ENCODE assay signal across 11 mouse cellular contexts in the genomic region with DNA sequence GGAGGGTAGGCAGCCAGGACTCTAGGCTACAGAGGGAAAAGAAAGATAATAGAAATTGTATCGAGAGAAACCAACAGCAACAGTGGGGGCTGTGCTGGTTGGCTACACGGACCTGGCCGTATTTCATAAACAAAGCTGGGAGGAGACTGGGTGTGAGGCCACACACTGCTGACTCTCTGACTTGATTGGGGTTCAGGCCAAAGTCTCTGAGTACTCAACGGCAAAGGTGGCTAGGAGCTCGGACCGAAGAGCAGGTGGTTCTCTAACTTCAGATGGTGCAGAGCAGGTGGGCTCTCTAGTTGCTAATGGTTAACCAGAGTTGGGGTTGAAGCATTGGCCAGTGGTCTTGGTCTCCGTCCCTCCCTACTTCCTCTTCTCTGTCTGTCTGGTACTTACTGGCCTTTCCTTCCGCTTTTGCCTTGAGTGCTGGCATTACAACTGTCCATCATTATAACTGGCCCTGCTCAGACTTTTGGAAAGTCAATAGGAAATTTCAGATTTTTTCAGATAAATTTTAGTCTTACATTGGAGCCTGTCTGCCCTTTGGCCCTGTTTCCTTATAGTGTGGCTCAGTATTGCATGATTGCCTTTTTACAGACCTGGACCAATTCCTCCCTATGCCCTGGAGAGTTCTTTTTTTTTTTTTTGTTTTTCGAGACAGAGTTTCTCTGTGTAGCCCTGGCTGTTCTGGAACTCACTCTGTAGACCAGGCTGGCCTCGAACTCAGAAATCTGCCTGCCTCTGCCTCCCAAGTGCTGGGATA. TPM values are rescaled to one million over a fixed set of nuclear protein-coding genes. Genes with fewer than 3 reads are reported as not detected.
DNase-seq lines count a peak whose midpoint lies in the region; ATAC-seq and TF ChIP-seq lines count a peak whose summit lies in the region.
"Had no signal": no experiment of that assay in that cellular context is flagged by ENCODE, and none has a peak within 500 bp of the region (broad histone marks: within the 10 kb centered on the region; RNA-seq: fewer than 3 reads in every experiment).

No protein-coding gene starts in this region.

- no peak overlapping the region for H3K27ac ChIP-seq in stomach, embryonic 15.5 days
- H3K27ac ChIP-seq in stomach, postnatal 0 days (replicated peaks): no peak overlapping the region
- H3K27ac ChIP-seq in intestine, embryonic 16.5 days (ENCODE audit: low read length): peak overlapping the region; percentile 50
- no peak overlapping the region for H3K27ac ChIP-seq in liver, embryonic 14.5 days
- no peak overlapping the region for H3K27ac ChIP-seq in forebrain, postnatal 0 days (ENCODE audit: low read depth, low read length)
- H3K27ac ChIP-seq: neural tube, embryonic 12.5 days had no signal

- H3K27me3 ChIP-seq in stomach, embryonic 15.5 days (replicated peaks): no peaks in the 10 kb centered on the region
- H3K27me3 ChIP-seq in stomach, postnatal 0 days (ENCODE audit: control insufficient read depth, insufficient read depth, low read length): no peaks in the 10 kb centered on the region
- no peaks in the 10 kb centered on the region for H3K27me3 ChIP-seq in intestine, embryonic 16.5 days (replicated peaks; ENCODE audit: control insufficient read depth, insufficient read depth, low read length)
- H3K27me3 ChIP-seq in liver, embryonic 14.5 days (ENCODE audit: control insufficient read depth, insufficient read depth, low read length): no peaks in the 10 kb centered on the region
- no peaks in the 10 kb centered on the region for H3K27me3 ChIP-seq in forebrain, postnatal 0 days (ENCODE audit: insufficient read depth, low read length)
- H3K27me3 ChIP-seq: neural tube, embryonic 12.5 days had no signal

- no peak for DNase-seq in stomach, postnatal 0 days (ENCODE audit: low spot score)
- no peak for DNase-seq in liver, embryonic 14.5 days (ENCODE audit: low read depth in 3 of 3, low spot score in 3 of 3)
- no peak for DNase-seq in cerebellum, postnatal 4 days (ENCODE audit: low spot score in 2 of 2)
- DNase-seq in testis, postnatal 14 days (ENCODE audit: low spot score): no peak
- no peak for DNase-seq in forebrain, postnatal 0 days
- DNase-seq: lung, embryonic 14.5 days; midbrain, embryonic 14.5 days had no signal

- no peak for TF ChIP-seq CTCF in stomach, postnatal 0 days (IDR thresholded peaks at IDR 0.05; ENCODE audit: low read depth)
- TF ChIP-seq CTCF in liver, embryonic 14.5 days (IDR thresholded peaks at IDR 0.05; ENCODE audit: low read depth): no peak
- no peak for TF ChIP-seq CTCF in forebrain, postnatal 0 days (IDR thresholded peaks at IDR 0.05; ENCODE audit: low read depth)

- no peak overlapping the region for H3K4me3 ChIP-seq in stomach, embryonic 15.5 days (replicated peaks)
- no peak overlapping the region for H3K4me3 ChIP-seq in stomach, postnatal 0 days (ENCODE audit: low read depth, low read length)
- H3K4me3 ChIP-seq in intestine, embryonic 16.5 days (ENCODE audit: low read length): peak overlapping the region; percentile 12; the same call in 1 of the 2 replicates
- no peak overlapping the region for H3K4me3 ChIP-seq in liver, embryonic 14.5 days (ENCODE audit: insufficient read depth in 1 of 2, low read depth in 2 of 2, low read length in 2 of 2)
- H3K4me3 ChIP-seq in forebrain, postnatal 0 days (ENCODE audit: low read depth, low read length): no peak overlapping the region
- H3K4me3 ChIP-seq: neural tube, embryonic 12.5 days had no signal

- peak; percentile 43 for ATAC-seq in stomach, embryonic 15.5 days (ENCODE audit: insufficient read depth, low FRiP score, low read depth)
- no peak for ATAC-seq in stomach, postnatal 0 days (ENCODE audit: low FRiP score, low TSS enrichment)
- peak; percentile 91 for ATAC-seq in intestine, embryonic 16.5 days
- ATAC-seq in liver, embryonic 14.5 days (ENCODE audit: insufficient read depth): peak; percentile 33; the same call in 1 of the 2 replicates
- no peak for ATAC-seq in forebrain, postnatal 0 days
- ATAC-seq: hindbrain, embryonic 16.5 days had no signal

- no peaks in the 10 kb centered on the region for H3K4me1 ChIP-seq in stomach, embryonic 15.5 days
- H3K4me1 ChIP-seq in stomach, postnatal 0 days (replicated peaks; ENCODE audit: control insufficient read depth, insufficient read depth): no peaks in the 10 kb centered on the region
- no peaks in the 10 kb centered on the region for H3K4me1 ChIP-seq in intestine, embryonic 16.5 days (ENCODE audit: control insufficient read depth, insufficient read depth, low read length)
- peaks cover 0 to 9% of the 10 kb centered on the region in 2 experiments; a peak in 1 of 4 replicates for H3K4me1 ChIP-seq in liver, embryonic 14.5 days (replicated peaks; ENCODE audit: control insufficient read depth in 2 of 2, insufficient read depth in 2 of 2, low read length in 1 of 2)
- H3K4me1 ChIP-seq in forebrain, postnatal 0 days (ENCODE audit: insufficient read depth): no peaks in the 10 kb centered on the region
- H3K4me1 ChIP-seq: neural tube, embryonic 12.5 days had no signal

- WGBS in stomach, embryonic 15.5 days: 81% methylated on average over 10 of the region's 10 CpGs
- 79% methylated on average over 10 of the region's 10 CpGs for WGBS in stomach, postnatal 0 days
- WGBS in intestine, embryonic 16.5 days: 75% methylated on average over 10 of the region's 10 CpGs
- WGBS in liver, embryonic 14.5 days (ENCODE audit: insufficient replicate concordance): 39% methylated on average over 10 of the region's 10 CpGs
- WGBS in forebrain, postnatal 0 days: 94% methylated on average over 10 of the region's 10 CpGs

- no peak overlapping the region for H3K9ac ChIP-seq in stomach, embryonic 15.5 days
- H3K9ac ChIP-seq in stomach, postnatal 0 days (ENCODE audit: low read length): no peak overlapping the region
- H3K9ac ChIP-seq in intestine, embryonic 16.5 days (ENCODE audit: low read depth, low read length): no peak overlapping the region
- H3K9ac ChIP-seq in liver, embryonic 14.5 days (replicated peaks): no peak overlapping the region
- no peak overlapping the region for H3K9ac ChIP-seq in forebrain, postnatal 0 days
- H3K9ac ChIP-seq: lung, embryonic 14.5 days; neural tube, embryonic 12.5 days had no signal

- H3K36me3 ChIP-seq in stomach, embryonic 15.5 days: no peaks in the 10 kb centered on the region
- no peaks in the 10 kb centered on the region for H3K36me3 ChIP-seq in stomach, postnatal 0 days (ENCODE audit: control insufficient read depth, insufficient read depth, low read length)
- H3K36me3 ChIP-seq in intestine, embryonic 16.5 days (ENCODE audit: control insufficient read depth, insufficient read depth, low read length): peaks cover 3% of the 10 kb centered on the region; the same call in 1 of the 2 replicates
- H3K36me3 ChIP-seq in liver, embryonic 14.5 days (replicated peaks; ENCODE audit: control insufficient read depth, insufficient read depth, low read depth): no peaks in the 10 kb centered on the region
- H3K36me3 ChIP-seq in forebrain, postnatal 0 days (ENCODE audit: insufficient read depth): no peaks in the 10 kb centered on the region
- H3K36me3 ChIP-seq: neural tube, embryonic 12.5 days had no signal

- no peak for TF ChIP-seq EP300 in stomach, postnatal 0 days (optimal IDR thresholded peaks at IDR 0.05)
- TF ChIP-seq EP300 in liver, embryonic 14.5 days (IDR thresholded peaks at IDR 0.05; ENCODE audit: low read depth): no peak

- no peak overlapping the region for H3K4me2 ChIP-seq in stomach, embryonic 15.5 days
- no peak overlapping the region for H3K4me2 ChIP-seq in stomach, postnatal 0 days (replicated peaks; ENCODE audit: low read depth)
- peak overlapping the region; percentile 33; the same call in 1 of the 2 replicates for H3K4me2 ChIP-seq in intestine, embryonic 16.5 days (ENCODE audit: low read depth, low read length)
- H3K4me2 ChIP-seq in liver, embryonic 14.5 days (ENCODE audit: low read depth): peak overlapping the region; percentile 20; the same call in 1 of the 2 replicates
- H3K4me2 ChIP-seq in forebrain, postnatal 0 days (ENCODE audit: low read depth): no peak overlapping the region
- H3K4me2 ChIP-seq: lung, embryonic 14.5 days; neural tube, embryonic 12.5 days had no signal

- no peaks in the 10 kb centered on the region for H3K9me3 ChIP-seq in stomach, embryonic 15.5 days
- H3K9me3 ChIP-seq in stomach, postnatal 0 days (ENCODE audit: control insufficient read depth, low read length): no peaks in the 10 kb centered on the region
- no peaks in the 10 kb centered on the region for H3K9me3 ChIP-seq in intestine, embryonic 16.5 days (ENCODE audit: control insufficient read depth, low read length)
- no peaks in the 10 kb centered on the region for H3K9me3 ChIP-seq in liver, embryonic 14.5 days (ENCODE audit: control insufficient read depth, low read length)
- H3K9me3 ChIP-seq in forebrain, postnatal 0 days (ENCODE audit: low read length): no peaks in the 10 kb centered on the region
- H3K9me3 ChIP-seq: neural tube, embryonic 12.5 days had no signal

RNA-seq across cellular contexts. Expression of a gene that starts 7.4 kb away (rescaled TPM):
- 42.7 and 45.6 TPM in 2 replicates for polyA plus RNA-seq in stomach, embryonic 15.5 days (2015; fragmentation: Nextera tagmentation; extraction: Ambion mirVana)
- polyA plus RNA-seq in stomach, postnatal 0 days (2015; fragmentation: Nextera tagmentation; extraction: Ambion mirVana): 28.0 and 28.1 TPM in 2 replicates
- 70.8 and 71.3 TPM in 2 replicates for polyA plus RNA-seq in intestine, embryonic 16.5 days (2015; fragmentation: Nextera tagmentation; extraction: Ambion mirVana)
- 7.4 and 9.2 TPM in 2 replicates for polyA plus RNA-seq in liver, embryonic 14.5 days (2012; rRNA removed)
- polyA plus RNA-seq in liver, embryonic 14.5 days (2014; fragmentation: Nextera tagmentation; extraction: Ambion mirVana): 22.3 and 24.2 TPM in 2 replicates
- total RNA-seq in forebrain, postnatal 0 days (2014; rRNA removed): 29.1 and 38.2 TPM in 2 replicates
- 30.9 and 34.6 TPM in 2 replicates for polyA plus RNA-seq in forebrain, postnatal 0 days (2015; fragmentation: Nextera tagmentation; extraction: Ambion mirVana)

RNA-seq across cellular contexts. Expression of a gene that starts 26.3 kb away (rescaled TPM):
- polyA plus RNA-seq in stomach, embryonic 15.5 days (2015; fragmentation: Nextera tagmentation; extraction: Ambion mirVana): 72.6 and 85.4 TPM in 2 replicates
- 29.1 and 30.9 TPM in 2 replicates for polyA plus RNA-seq in stomach, postnatal 0 days (2015; fragmentation: Nextera tagmentation; extraction: Ambion mirVana)
- polyA plus RNA-seq in intestine, embryonic 16.5 days (2015; fragmentation: Nextera tagmentation; extraction: Ambion mirVana): 112 and 126 TPM in 2 replicates
- 22.7 and 26.9 TPM in 2 replicates for polyA plus RNA-seq in liver, embryonic 14.5 days (2012; rRNA removed)
- polyA plus RNA-seq in liver, embryonic 14.5 days (2014; fragmentation: Nextera tagmentation; extraction: Ambion mirVana): 34.2 and 41.8 TPM in 2 replicates
- 6.0 and 6.4 TPM in 2 replicates for total RNA-seq in forebrain, postnatal 0 days (2014; rRNA removed)
- polyA plus RNA-seq in forebrain, postnatal 0 days (2015; fragmentation: Nextera tagmentation; extraction: Ambion mirVana): 7.5 and 7.7 TPM in 2 replicates

RNA-seq across cellular contexts. Expression of a gene that starts 41.2 kb away (rescaled TPM):
- polyA plus RNA-seq in stomach, embryonic 15.5 days (2015; fragmentation: Nextera tagmentation; extraction: Ambion mirVana): 60.3 and 60.8 TPM in 2 replicates
- 39.8 and 42.1 TPM in 2 replicates for polyA plus RNA-seq in stomach, postnatal 0 days (2015; fragmentation: Nextera tagmentation; extraction: Ambion mirVana)
- 67.4 and 74.7 TPM in 2 replicates for polyA plus RNA-seq in intestine, embryonic 16.5 days (2015; fragmentation: Nextera tagmentation; extraction: Ambion mirVana)
- 30.9 and 35.7 TPM in 2 replicates for polyA plus RNA-seq in liver, embryonic 14.5 days (2012; rRNA removed)
- polyA plus RNA-seq in liver, embryonic 14.5 days (2014; fragmentation: Nextera tagmentation; extraction: Ambion mirVana): 25.1 and 27.5 TPM in 2 replicates
- total RNA-seq in forebrain, postnatal 0 days (2014; rRNA removed): 45.1 and 48.7 TPM in 2 replicates
- polyA plus RNA-seq in forebrain, postnatal 0 days (2015; fragmentation: Nextera tagmentation; extraction: Ambion mirVana): 57.2 and 58.5 TPM in 2 replicates

Comparison
In these comparisons a context has a peak if more than half of its experiments do, and no peak if none do; other contexts are left out.
1. ATAC-seq: peak in stomach, embryonic 15.5 days (single experiment), intestine, embryonic 16.5 days (single experiment) and liver, embryonic 14.5 days (single experiment); none in stomach, postnatal 0 days (single experiment) and forebrain, postnatal 0 days (single experiment).
2. H3K4me2 ChIP-seq: peak in intestine, embryonic 16.5 days (single experiment) and liver, embryonic 14.5 days (single experiment); none in stomach, embryonic 15.5 days (single experiment), stomach, postnatal 0 days (single experiment) and forebrain, postnatal 0 days (single experiment).